Comparison of ENCODE assay signal across 13 mouse cellular contexts in the genomic region with DNA sequence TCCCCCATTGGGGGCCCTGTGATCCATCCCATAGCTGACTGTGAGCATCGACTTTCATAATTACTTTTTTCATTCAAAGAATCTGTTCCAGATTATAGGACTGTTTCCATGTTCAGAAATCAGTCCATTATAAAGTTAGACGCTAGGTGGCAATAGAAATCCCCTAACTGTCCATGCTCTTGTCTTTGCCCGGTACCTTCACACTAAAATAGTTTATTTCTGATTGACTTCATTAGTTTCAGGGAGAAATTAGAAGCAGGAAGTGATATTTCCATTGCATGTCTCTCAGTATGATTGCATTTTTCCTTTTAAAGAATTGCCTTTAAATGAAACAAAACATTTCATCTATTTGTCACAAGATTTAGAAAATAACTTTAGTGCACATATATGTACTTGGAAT.
DNase-seq lines count a peak whose midpoint lies in the region; ATAC-seq and TF ChIP-seq lines count a peak whose summit lies in the region.
"Had no signal": no experiment of that assay in that cellular context is flagged by ENCODE, and none has a peak within 500 bp of the region (broad histone marks: within the 10 kb centered on the region; RNA-seq: fewer than 3 reads in every experiment).

No protein-coding gene starts in this region.

- H3K27ac ChIP-seq in forebrain, embryonic 16.5 days (ENCODE audit: low read length), result no peak overlapping the region
- no peak overlapping the region for H3K27ac ChIP-seq in forebrain, embryonic 10.5 days
- no peak overlapping the region for H3K27ac ChIP-seq in limb, embryonic 13.5 days
- no peak overlapping the region for H3K27ac ChIP-seq in limb, embryonic 10.5 days
- H3K27ac ChIP-seq: stomach, embryonic 15.5 days had no signal

- no peaks in the 10 kb centered on the region for H3K36me3 ChIP-seq in forebrain, embryonic 16.5 days (ENCODE audit: control insufficient read depth, insufficient read depth)
- no peaks in the 10 kb centered on the region for H3K36me3 ChIP-seq in forebrain, embryonic 10.5 days (replicated peaks)
- H3K36me3 ChIP-seq in limb, embryonic 13.5 days, result no peaks in the 10 kb centered on the region
- no peaks in the 10 kb centered on the region for H3K36me3 ChIP-seq in limb, embryonic 10.5 days
- H3K36me3 ChIP-seq: stomach, embryonic 15.5 days had no signal

- POLR2A ChIA-PET in Patski (lab: Charles Lee), result no interaction called here

- in situ Hi-C loops in Patski (cut with MboI; ENCODE audit: low pct_unique_long_range_greater_than_20kb), result loop anchor here (25.0 kb wide), 1 partner anchor 730 kb away; no protein-coding TSS in a partner anchor

- WGBS in forebrain, embryonic 16.5 days, result 17% methylated on average over 3 of the region's 3 CpGs
- WGBS in forebrain, embryonic 10.5 days, result 27% methylated on average over 3 of the region's 3 CpGs
- WGBS in limb, embryonic 13.5 days, result 12% methylated on average over 3 of the region's 3 CpGs
- WGBS in limb, embryonic 10.5 days, result 23% methylated on average over 3 of the region's 3 CpGs

- peak; percentile 58; the same call in 1 of the 2 replicates for ATAC-seq in forebrain, embryonic 16.5 days
- 0 out of 2 replicates have a peak, but pooled peaks have one; percentile 48 for ATAC-seq in limb, embryonic 13.5 days (ENCODE audit: low FRiP score, low read depth)
- ATAC-seq in Patski, result peak; percentile 84
- peak; percentile 63; the same call in 1 of the 2 replicates for ATAC-seq in megakaryocyte progenitor cell, adult 5-6 weeks (replicated peaks; ENCODE audit: poor library complexity)
- ATAC-seq: inflammation-experienced regulatory T-cells, adult 6 months had no signal

- no peaks in the 10 kb centered on the region for H3K4me1 ChIP-seq in forebrain, embryonic 16.5 days (replicated peaks; ENCODE audit: control insufficient read depth, insufficient read depth, low read length)
- H3K4me1 ChIP-seq in forebrain, embryonic 10.5 days, result no peaks in the 10 kb centered on the region
- H3K4me1 ChIP-seq in limb, embryonic 13.5 days, result peaks cover 6% of the 10 kb centered on the region
- H3K4me1 ChIP-seq in limb, embryonic 10.5 days, result peaks cover 4% of the 10 kb centered on the region; the same call in 1 of the 2 replicates
- H3K4me1 ChIP-seq: stomach, embryonic 15.5 days had no signal

- no peak overlapping the region for H3K4me2 ChIP-seq in forebrain, embryonic 16.5 days (ENCODE audit: low read length)
- H3K4me2 ChIP-seq in limb, embryonic 13.5 days (replicated peaks), result no peak overlapping the region
- H3K4me2 ChIP-seq: stomach, embryonic 15.5 days had no signal

- no peaks in the 10 kb centered on the region for H3K9me3 ChIP-seq in forebrain, embryonic 16.5 days (ENCODE audit: control insufficient read depth, low read length)
- no peaks in the 10 kb centered on the region for H3K9me3 ChIP-seq in forebrain, embryonic 10.5 days
- H3K9me3 ChIP-seq in limb, embryonic 13.5 days, result no peaks in the 10 kb centered on the region
- no peaks in the 10 kb centered on the region for H3K9me3 ChIP-seq in limb, embryonic 10.5 days (replicated peaks)
- H3K9me3 ChIP-seq: stomach, embryonic 15.5 days had no signal

- peak; percentile 54 for TF ChIP-seq CTCF in Patski (IDR thresholded peaks at IDR 0.05)

- no peak overlapping the region for H3K9ac ChIP-seq in forebrain, embryonic 16.5 days (replicated peaks; ENCODE audit: low read depth, low read length)
- no peak overlapping the region for H3K9ac ChIP-seq in limb, embryonic 13.5 days
- H3K9ac ChIP-seq: stomach, embryonic 15.5 days had no signal

- no peak overlapping the region for H3K4me3 ChIP-seq in forebrain, embryonic 16.5 days (replicated peaks; ENCODE audit: low read length)
- no peak overlapping the region for H3K4me3 ChIP-seq in forebrain, embryonic 10.5 days
- no peak overlapping the region for H3K4me3 ChIP-seq in limb, embryonic 13.5 days
- no peak overlapping the region for H3K4me3 ChIP-seq in limb, embryonic 10.5 days
- H3K4me3 ChIP-seq: stomach, embryonic 15.5 days had no signal

- no peak for DNase-seq in forebrain, embryonic 10.5 days (ENCODE audit: extremely low spot score, low spot score)
- no peak for DNase-seq in limb, embryonic 10.5 days (ENCODE audit: low spot score)
- no peak for DNase-seq in Patski (ENCODE audit: low read depth, low spot score)
- DNase-seq in cerebellum, adult 11 months, result no peak
- DNase-seq in gastrocnemius, adult 8-10 months (ENCODE audit: low spot score in 2 of 2), result no peak
- DNase-seq: adrenal gland, postnatal 14 days; cerebellum, adult 9-11 months; lung, adult 18-20 months had no signal

- H3K27me3 ChIP-seq in forebrain, embryonic 16.5 days (replicated peaks; ENCODE audit: control insufficient read depth, insufficient read depth, low read length), result no peaks in the 10 kb centered on the region
- H3K27me3 ChIP-seq in forebrain, embryonic 10.5 days (ENCODE audit: poor library complexity, severe bottlenecking), result no peaks in the 10 kb centered on the region
- no peaks in the 10 kb centered on the region for H3K27me3 ChIP-seq in limb, embryonic 13.5 days
- H3K27me3 ChIP-seq in limb, embryonic 10.5 days (ENCODE audit: low read depth, poor library complexity, severe bottlenecking), result no peaks in the 10 kb centered on the region
- H3K27me3 ChIP-seq in Patski, result peaks cover 17% of the 10 kb centered on the region
- H3K27me3 ChIP-seq: stomach, embryonic 15.5 days had no signal

- CTCF ChIA-PET in Patski (lab: Charles Lee), result no interaction called here
